Mouse (Mus musculus): ENCODE data around the gene Vmn1r41.

DNA sequence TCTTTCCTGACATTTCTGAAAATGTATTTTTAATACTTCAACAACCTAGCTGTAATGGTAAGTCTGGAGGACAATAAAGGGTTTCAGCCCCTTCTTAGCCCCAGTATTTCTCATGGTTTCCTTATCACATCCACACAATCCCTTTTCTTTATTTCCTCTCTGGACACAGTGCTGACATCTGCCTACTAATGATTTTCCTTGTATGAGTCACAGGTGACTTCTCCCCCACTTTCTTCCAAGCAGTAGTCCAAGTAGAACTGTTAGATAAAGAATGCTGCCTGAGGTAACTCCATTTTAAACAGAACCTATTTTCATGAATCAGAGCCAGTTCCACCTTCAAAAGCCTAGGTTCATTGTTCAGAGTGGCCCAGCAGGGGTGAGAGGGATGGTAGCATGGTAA, 2.2 kb downstream of the Vmn1r41 start:
- TF ChIP-seq CTCF (IDR thresholded peaks at IDR 0.05; ENCODE audit: low read depth) (no peak), EP300 (optimal IDR thresholded peaks at IDR 0.05) (no peak)
